2 mouse cellular contexts compared by ENCODE assay signal in genomic region chr8:96399381-96399780, GRCm38 (mm10).
A peak's percentile ranks its signal among the peaks of the same experiment; 100 is the strongest.
DNase-seq lines count a peak whose midpoint lies in the region; TF ChIP-seq lines count a peak whose summit lies in the region.
"Not testable (repeated sequence)": the region's sequence is repeated elsewhere in the genome, so short reads cannot be mapped to it uniquely, and the experiment has no call there.

No protein-coding gene starts in this region.

- H3K9ac ChIP-seq in ES-E14 (ENCODE audit: insufficient read depth, low read depth, low read length, poor library complexity, severe bottlenecking); MEL (ENCODE audit: control insufficient read depth, low read depth, low read length, poor library complexity, severe bottlenecking): not testable (repeated sequence)

- H3K27me3 ChIP-seq in MEL (ENCODE audit: control insufficient read depth in 1 of 2, insufficient read depth in 2 of 2, low read length in 2 of 2) = not testable (repeated sequence)

- H3K79me2 ChIP-seq in MEL (ENCODE audit: control insufficient read depth, insufficient read depth, low read length, poor library complexity) = not testable (repeated sequence)

- not testable (repeated sequence) for H3K27ac ChIP-seq in ES-E14 (ENCODE audit: insufficient read depth, low read depth, low read length, poor library complexity, severe bottlenecking); MEL (ENCODE audit: control insufficient read depth, low read depth, low read length)

- TF ChIP-seq EP300 in MEL (IDR thresholded peaks at IDR 0.05; ENCODE audit: low read depth in 1 of 2, low read length in 2 of 2) = not testable (repeated sequence)

- H3K36me3 ChIP-seq in ES-E14 (ENCODE audit: control insufficient read depth, insufficient read depth, low read length, poor library complexity, severe bottlenecking); MEL (ENCODE audit: control insufficient read depth in 1 of 2, insufficient read depth in 2 of 2, low read length in 2 of 2): not testable (repeated sequence)

- not testable (repeated sequence) for H3K9me3 ChIP-seq in ES-E14 (ENCODE audit: control insufficient read depth, insufficient read depth, low read depth, low read length); MEL (replicated peaks; ENCODE audit: insufficient read depth, low read length)

- TF ChIP-seq RAD21 in MEL (IDR thresholded peaks at IDR 0.05; ENCODE audit: low read depth, low read length) = not testable (repeated sequence)

- TF ChIP-seq POLR2A in MEL (IDR thresholded peaks at IDR 0.05; ENCODE audit: control insufficient read depth in 1 of 2, insufficient read depth in 1 of 2, low read depth in 1 of 2, low read length in 2 of 2, poor library complexity in 1 of 2) = not testable (repeated sequence)

- not testable (repeated sequence) for DNase-seq in ES-E14 (ENCODE audit: low read depth, low spot score); MEL (ENCODE audit: low read depth, low spot score)

- H3K4me1 ChIP-seq in ES-E14 (ENCODE audit: control insufficient read depth in 2 of 2, insufficient read depth in 2 of 2, low read length in 2 of 2, poor library complexity in 1 of 2); MEL (ENCODE audit: control insufficient read depth in 1 of 2, insufficient read depth in 2 of 2, low read length in 2 of 2): not testable (repeated sequence)

- in situ Hi-C loops in ES-E14 (cut with MboI; ENCODE audit: low sequenced_read_pairs in 2 of 2, unreplicated experiment in 2 of 2) = not testable (repeated sequence)

- TF ChIP-seq CTCF in MEL (IDR thresholded peaks at IDR 0.05 in 2 of 3, conservative IDR thresholded peaks at IDR 0.05 in 1 of 3; ENCODE audit: control insufficient read depth in 1 of 3, insufficient read depth in 1 of 3, low read depth in 2 of 3, low read length in 3 of 3, poor library complexity in 1 of 3, severe bottlenecking in 1 of 3) = not testable (repeated sequence)

- H3K4me3 ChIP-seq in ES-E14 (ENCODE audit: insufficient read depth in 1 of 2, low read depth in 1 of 2, low read length in 2 of 2, poor library complexity in 1 of 2, severe bottlenecking in 1 of 2); MEL (ENCODE audit: control insufficient read depth in 1 of 2, insufficient read depth in 1 of 2, low read depth in 2 of 2, low read length in 2 of 2): not testable (repeated sequence)

TF ChIP-seq in ES-E14, 5 proteins besides CTCF, POLR2A, EP300 and RAD21:
- peak; percentile 74 for TF ChIP-seq ZNF384 (IDR thresholded peaks at IDR 0.05; ENCODE audit: low read depth, low read length)

TF ChIP-seq in MEL, 35 proteins besides CTCF, POLR2A, EP300 and RAD21:
- TF ChIP-seq ZNF384 (IDR thresholded peaks at IDR 0.05; ENCODE audit: low read depth, low read length) = peak; percentile 65
